Mouse (Mus musculus) limb, embryonic 12.5 days (tissue): ENCODE measurements around the gene Atg10. TPM values are rescaled to one million over a fixed set of nuclear protein-coding genes. Genes with fewer than 3 reads are reported as not detected.

Source experiments
- ATAC-seq: fragments of 200-750 bp; cut with Nextera tagmentation; 2 replicates; pipeline ENCODE4 v1.8.0; 2017; ENCODE audit warnings: low read depth, moderate TSS enrichment; ENCODE audit not compliant: insufficient number of reproducible peaks, insufficient read depth, low FRiP score, low TSS enrichment
- H3K27ac ChIP-seq: fragments of 300-500 bp; sonication (generic); 2 replicates; pipeline ENCODE4 v1.5.1; 2016; ENCODE audit warnings: mild to moderate bottlenecking, moderate library complexity
- H3K27me3 ChIP-seq: fragments of 300-500 bp; sonication (generic); 2 replicates; pipeline ENCODE4 v1.6.1; 2016; ENCODE audit warnings: mild to moderate bottlenecking, moderate library complexity
- H3K36me3 ChIP-seq: fragments of 300-500 bp; sonication (generic); 2 replicates; pipeline ENCODE4 v1.6.1; 2016; ENCODE audit warnings: mild to moderate bottlenecking, moderate library complexity
- H3K4me1 ChIP-seq: fragments of 300-500 bp; sonication (generic); replicated peaks from 2 replicates; pipeline ENCODE4 v1.6.1; 2016
- H3K4me2 ChIP-seq: fragments of 300-500 bp; sonication (generic); 2 replicates; pipeline ENCODE4 v1.6.1; 2016; ENCODE audit warnings: mild to moderate bottlenecking, moderate library complexity
- H3K4me3 ChIP-seq: fragments of 300-500 bp; sonication (generic); replicated peaks from 2 replicates; pipeline ENCODE4 v1.5.1; 2016; ENCODE audit warnings: mild to moderate bottlenecking
- H3K9ac ChIP-seq: fragments of 300-500 bp; sonication (generic); replicated peaks from 2 replicates; pipeline ENCODE4 v1.6.1; 2016; ENCODE audit warnings: mild to moderate bottlenecking, moderate library complexity
- H3K9me3 ChIP-seq: fragments of 300-500 bp; sonication (generic); 2 replicates; pipeline ENCODE4 v1.6.1; 2016; ENCODE audit warnings: mild to moderate bottlenecking, moderate library complexity
- WGBS: fragments of 180-500 bp; shearing (Covaris S2); methylation state at CpG from one replicate; pipeline ENCODE4 v1.1.7; 2016; 5-methylcytosine and 5-hydroxymethylcytosine counted together
- polyA plus RNA-seq: library from polyadenylated mRNA; unstranded; fragments of >200 nt; fragmentation: Nextera tagmentation; extraction: Ambion mirVana; gene quantifications from 2 replicates; pipeline ENCODE4 v1.2.1, GENCODE M21; 2016

The Atg10 gene
- polyA plus RNA-seq, 1 experiment from 2014 or later: 15.4 TPM

DNA sequence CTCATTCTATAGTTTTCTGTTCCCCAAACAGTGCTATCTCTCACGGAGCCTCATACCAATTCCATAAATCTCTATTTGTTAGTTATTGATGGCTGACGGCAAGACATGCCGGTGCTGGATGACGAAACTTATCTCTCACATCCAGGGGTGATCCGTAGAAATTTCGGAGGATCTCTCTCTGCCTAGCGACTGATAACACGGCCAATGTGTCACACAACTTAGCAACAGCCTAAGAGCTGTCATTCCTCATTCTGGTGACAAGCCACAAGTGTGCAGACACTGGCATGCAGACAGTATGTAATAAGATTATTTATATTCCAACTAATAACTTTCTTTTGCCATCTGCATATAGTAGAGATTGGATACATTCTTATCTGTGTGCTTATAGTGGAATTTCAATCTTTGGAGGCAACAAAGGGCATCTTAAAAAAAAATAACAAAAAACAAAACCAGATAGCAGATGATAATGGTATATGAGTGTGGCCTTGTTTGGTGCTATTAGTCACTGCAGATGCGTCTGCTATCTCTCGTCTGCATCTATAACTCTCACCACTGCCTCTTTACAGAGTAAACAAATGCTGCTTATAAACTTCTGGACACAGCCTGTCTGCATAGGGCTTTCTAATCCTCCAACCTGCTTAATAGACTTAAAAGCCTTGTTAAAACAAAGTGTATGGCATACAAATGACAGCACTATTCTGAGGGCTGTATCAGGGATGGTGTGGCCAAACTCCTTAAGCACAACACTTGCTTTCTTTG lies 253.3 kb downstream of the Atg10 start:
- no peak overlapping the region for H3K9ac ChIP-seq
- no peaks in the 10 kb centered on the region for H3K9me3 ChIP-seq
- H3K4me1 ChIP-seq: peaks cover 23% of the 10 kb centered on the region
- no peak overlapping the region for H3K4me2 ChIP-seq
- no peak overlapping the region for H3K4me3 ChIP-seq
- 81% methylated on average over 10 of the region's 10 CpGs for WGBS
- H3K27ac ChIP-seq: no peak overlapping the region
- H3K36me3 ChIP-seq: no peaks in the 10 kb centered on the region
- no peak for ATAC-seq
- no peaks in the 10 kb centered on the region for H3K27me3 ChIP-seq

DNA sequence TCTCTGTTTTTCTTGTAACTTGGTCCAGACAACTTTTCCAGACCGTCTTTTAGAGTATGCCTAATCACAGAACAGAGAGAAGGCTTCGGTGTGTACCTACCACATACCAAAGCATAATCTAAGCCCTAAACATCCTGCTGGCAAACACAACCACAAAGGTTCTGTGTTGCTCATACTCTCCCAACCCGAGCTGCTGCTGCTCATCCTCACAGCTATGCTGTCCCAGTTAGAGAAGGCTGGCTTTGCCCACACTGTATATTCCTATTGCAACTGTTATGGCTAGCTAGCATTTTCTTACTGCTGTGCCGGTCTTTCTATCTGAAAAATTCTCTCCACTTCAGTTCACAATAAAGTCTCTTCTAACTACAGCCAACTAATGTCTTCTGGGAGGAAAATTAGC lies 254.8 kb downstream of the Atg10 start:
- Histone ChIP-seq H3K4me1 (peaks cover 23% of the 10 kb centered on the region), H3K9ac (no peak overlapping the region), H3K27me3 (no peaks in the 10 kb centered on the region), H3K9me3 (no peaks in the 10 kb centered on the region), H3K4me2 (no peak overlapping the region), H3K4me3 (no peak overlapping the region), H3K27ac (no peak overlapping the region), H3K36me3 (no peaks in the 10 kb centered on the region)
- 80% methylated on average over 4 of the region's 4 CpGs for WGBS
- ATAC-seq: no peak

DNA sequence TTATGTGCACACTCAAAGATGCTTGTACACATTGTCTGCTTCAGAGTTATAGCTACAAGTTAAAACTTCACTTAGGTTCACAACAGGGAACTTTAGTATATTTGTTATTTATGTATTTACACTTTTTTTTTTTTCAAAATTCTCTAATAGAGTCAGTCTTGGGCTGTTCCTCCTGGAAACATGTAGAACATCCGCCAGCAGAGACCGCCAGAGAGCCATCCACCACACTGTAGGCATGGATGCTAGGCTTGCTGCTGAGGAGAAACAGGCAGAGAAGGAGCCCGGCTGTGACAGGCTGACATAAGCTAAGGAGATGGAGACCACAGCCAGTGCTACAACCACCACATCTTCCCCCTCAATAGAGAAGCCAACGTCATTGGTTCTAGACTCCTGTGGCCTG lies 256.3 kb downstream of the Atg10 start:
- Histone ChIP-seq H3K4me2 (no peak overlapping the region), H3K27ac (no peak overlapping the region), H3K9ac (no peak overlapping the region)

DNA sequence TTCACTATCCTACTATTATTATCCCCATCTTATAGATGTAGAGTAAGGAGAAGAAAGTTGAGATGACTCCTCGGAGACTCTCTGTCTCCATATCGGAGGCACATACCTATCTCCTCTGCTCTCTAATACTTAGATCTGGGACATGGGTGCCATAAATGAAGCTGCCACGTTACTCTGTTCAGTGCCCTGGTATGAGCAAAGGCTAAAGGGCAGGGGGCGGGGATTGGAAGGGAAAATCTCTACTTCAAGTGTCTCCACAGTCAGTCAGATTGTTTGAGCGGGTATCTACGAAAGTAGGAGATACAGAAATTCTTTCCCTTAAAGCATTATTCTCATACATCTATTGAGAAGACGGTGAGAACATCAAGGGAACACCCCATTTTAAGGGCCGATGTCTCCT lies 257.8 kb downstream of the Atg10 start:
- no peaks in the 10 kb centered on the region for H3K9me3 ChIP-seq
- no peak overlapping the region for H3K27ac ChIP-seq
- WGBS: 77% methylated on average over 8 of the region's 8 CpGs
- H3K36me3 ChIP-seq: no peaks in the 10 kb centered on the region
- no peak overlapping the region for H3K4me2 ChIP-seq
- peaks cover 15% of the 10 kb centered on the region for H3K4me1 ChIP-seq
- no peak overlapping the region for H3K9ac ChIP-seq
- no peak for ATAC-seq
- no peak overlapping the region for H3K4me3 ChIP-seq
- H3K27me3 ChIP-seq: no peaks in the 10 kb centered on the region

More for the DNA sequence above, 256.3 kb downstream of the Atg10 start:
- 8% methylated on average over 4 of the region's 4 CpGs for WGBS
- peaks cover 16% of the 10 kb centered on the region for H3K4me1 ChIP-seq
- H3K4me3 ChIP-seq: no peak overlapping the region
- no peaks in the 10 kb centered on the region for H3K36me3 ChIP-seq
- no peaks in the 10 kb centered on the region for H3K9me3 ChIP-seq
- peak; percentile 47; the same call in 1 of the 2 replicates for ATAC-seq
- no peaks in the 10 kb centered on the region for H3K27me3 ChIP-seq

DNA sequence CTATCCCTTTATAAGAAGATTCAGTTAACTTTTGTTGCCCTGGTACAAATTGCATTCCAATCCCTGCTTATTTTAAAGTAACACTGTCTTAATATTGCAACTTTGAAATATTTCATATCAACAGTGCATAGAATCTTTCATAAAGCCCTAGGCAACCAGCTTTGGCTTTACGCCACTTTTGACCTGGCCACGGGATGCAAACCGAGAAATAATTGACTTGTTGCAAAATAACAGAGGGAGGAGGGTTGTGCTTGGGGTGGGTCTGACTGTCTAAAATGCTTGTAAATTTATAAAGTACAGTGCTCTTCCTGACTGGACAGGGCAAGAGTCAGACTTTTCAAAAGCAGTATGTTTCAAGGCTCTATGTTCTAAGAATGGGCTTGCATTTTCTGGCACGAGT lies 259.3 kb downstream of the Atg10 start:
- Histone ChIP-seq H3K4me1 (peaks cover 10% of the 10 kb centered on the region), H3K4me2 (no peak overlapping the region), H3K4me3 (no peak overlapping the region), H3K27ac (no peak overlapping the region), H3K9ac (no peak overlapping the region), H3K9me3 (no peaks in the 10 kb centered on the region), H3K27me3 (no peaks in the 10 kb centered on the region), H3K36me3 (no peaks in the 10 kb centered on the region)
- 86% methylated on average over 4 of the region's 4 CpGs for WGBS
- no peak for ATAC-seq

DNA sequence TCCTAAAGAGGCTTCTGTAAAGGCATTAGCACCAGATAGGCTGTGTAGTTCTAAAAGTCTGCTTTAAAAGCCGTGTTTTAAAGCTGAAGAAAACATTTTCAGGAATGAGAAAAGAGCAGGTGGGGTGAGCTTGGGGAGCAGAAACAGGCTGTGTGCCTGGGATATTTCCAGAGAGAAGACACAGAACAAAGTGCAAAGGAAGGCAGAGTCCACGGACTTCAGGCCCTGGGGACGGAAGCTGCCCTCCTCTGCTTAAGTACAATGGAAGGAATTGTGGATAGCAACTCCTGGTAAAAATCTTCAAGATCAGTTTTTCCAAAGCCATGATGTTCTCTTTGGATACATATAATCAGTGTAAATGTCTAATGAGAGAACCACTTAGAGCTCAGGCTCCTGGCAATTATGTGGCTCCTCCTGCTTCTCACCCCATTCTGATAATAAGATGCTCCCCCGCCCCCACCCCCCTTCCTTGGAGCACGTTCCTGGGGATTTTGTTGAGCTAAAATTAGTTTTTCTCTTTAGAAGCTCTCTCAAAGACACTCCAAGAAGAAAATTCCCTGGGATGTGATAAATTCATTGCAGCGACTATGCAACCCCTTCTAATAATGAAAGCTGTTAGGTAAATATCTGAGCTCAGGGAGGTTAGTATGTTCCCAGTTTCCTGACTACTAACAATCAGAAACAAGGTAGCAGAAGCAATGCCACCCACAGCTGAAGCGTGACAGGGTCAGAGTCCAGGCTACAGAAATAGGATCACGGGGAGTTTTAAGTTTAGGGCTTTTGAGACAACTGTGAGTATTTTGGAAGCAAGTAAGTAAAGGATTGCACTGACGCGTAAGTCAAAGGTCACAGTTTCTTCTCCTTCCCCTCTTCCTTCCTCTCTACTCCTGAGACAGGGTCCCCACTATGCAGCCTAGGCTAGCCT lies 260.7 kb downstream of the Atg10 start:
- WGBS: 67% methylated on average over 10 of the region's 10 CpGs

DNA sequence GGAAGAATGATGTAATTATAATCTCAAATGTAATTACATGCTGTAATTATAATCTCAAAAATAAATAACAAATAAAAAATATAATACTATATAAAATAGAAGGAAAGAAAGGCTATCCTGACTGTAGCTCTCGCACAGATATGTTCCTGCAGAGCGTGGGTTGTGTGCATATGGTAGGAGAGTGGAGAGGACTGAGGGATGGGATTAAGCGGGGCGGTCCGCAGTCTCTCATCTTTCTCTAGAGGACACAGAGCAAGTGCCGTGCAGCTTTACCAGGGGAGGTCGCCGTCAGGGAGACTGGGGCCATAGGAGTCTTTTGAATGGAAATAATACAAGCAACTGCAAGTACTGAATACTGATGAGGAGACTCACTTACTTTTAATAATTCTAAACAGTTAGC lies 263.2 kb downstream of the Atg10 start:
- no peak for ATAC-seq
- Histone ChIP-seq H3K4me1 (no peaks in the 10 kb centered on the region), H3K36me3 (no peaks in the 10 kb centered on the region), H3K4me3 (no peak overlapping the region), H3K9me3 (no peaks in the 10 kb centered on the region), H3K27ac (no peak overlapping the region), H3K4me2 (no peak overlapping the region), H3K9ac (no peak overlapping the region), H3K27me3 (no peaks in the 10 kb centered on the region)
- 97% methylated on average over 8 of the region's 8 CpGs for WGBS

More for the DNA sequence above, 260.7 kb downstream of the Atg10 start:
- no peak overlapping the region for H3K9ac ChIP-seq
- H3K4me3 ChIP-seq: no peak overlapping the region
- no peak for ATAC-seq
- H3K27ac ChIP-seq: no peak overlapping the region
- H3K27me3 ChIP-seq: no peaks in the 10 kb centered on the region
- peaks cover 4% of the 10 kb centered on the region for H3K4me1 ChIP-seq
- H3K9me3 ChIP-seq: no peaks in the 10 kb centered on the region
- no peak overlapping the region for H3K4me2 ChIP-seq
- no peaks in the 10 kb centered on the region for H3K36me3 ChIP-seq

DNA sequence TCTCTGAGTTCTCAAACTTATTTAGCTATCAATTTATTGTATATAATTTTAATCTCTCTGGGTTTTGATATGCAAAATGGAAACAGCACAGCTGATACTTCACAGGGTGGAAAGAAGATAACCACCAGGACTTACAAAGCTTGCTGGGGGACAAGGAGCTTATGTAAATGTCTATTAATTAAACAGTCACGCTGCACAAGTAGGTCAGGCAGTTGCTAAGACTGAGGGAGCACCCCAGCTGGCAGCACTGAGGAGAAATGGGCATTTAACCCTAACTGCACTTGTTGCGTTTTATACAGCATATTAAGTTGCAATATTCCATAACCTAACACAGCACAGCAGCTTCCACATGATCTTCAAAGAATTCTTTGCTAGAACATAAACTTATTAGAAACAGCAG lies 264.9 kb downstream of the Atg10 start:
- Histone ChIP-seq H3K27me3 (no peaks in the 10 kb centered on the region), H3K27ac (no peak overlapping the region), H3K4me3 (no peak overlapping the region), H3K4me2 (no peak overlapping the region), H3K4me1 (no peaks in the 10 kb centered on the region), H3K9me3 (no peaks in the 10 kb centered on the region), H3K9ac (no peak overlapping the region), H3K36me3 (no peaks in the 10 kb centered on the region)
- ATAC-seq: no peak
- WGBS: 34% methylated on average over 2 of the region's 2 CpGs

DNA sequence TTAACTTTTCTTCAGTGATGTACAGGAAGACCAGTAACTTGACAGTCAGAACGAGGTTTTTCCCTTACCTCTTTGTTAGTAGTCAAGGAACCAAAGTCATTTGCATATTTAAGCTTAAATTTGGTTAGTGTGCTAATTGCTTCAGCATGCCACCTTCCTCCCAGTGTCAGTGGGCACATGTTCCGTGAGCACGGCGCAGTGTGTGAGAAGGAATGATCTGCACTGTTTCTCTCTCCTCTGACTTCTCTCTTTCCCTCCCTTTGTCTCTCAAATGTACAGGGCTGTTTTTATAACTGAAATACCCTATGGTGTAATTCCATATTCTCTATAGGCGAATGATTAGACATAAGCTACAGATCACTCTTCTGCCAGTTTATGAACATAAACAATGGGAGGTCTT lies 284.2 kb downstream of the Atg10 start:
- 88% methylated on average over 5 of the region's 5 CpGs for WGBS
- ATAC-seq: no peak
- H3K4me3 ChIP-seq: no peak overlapping the region

DNA sequence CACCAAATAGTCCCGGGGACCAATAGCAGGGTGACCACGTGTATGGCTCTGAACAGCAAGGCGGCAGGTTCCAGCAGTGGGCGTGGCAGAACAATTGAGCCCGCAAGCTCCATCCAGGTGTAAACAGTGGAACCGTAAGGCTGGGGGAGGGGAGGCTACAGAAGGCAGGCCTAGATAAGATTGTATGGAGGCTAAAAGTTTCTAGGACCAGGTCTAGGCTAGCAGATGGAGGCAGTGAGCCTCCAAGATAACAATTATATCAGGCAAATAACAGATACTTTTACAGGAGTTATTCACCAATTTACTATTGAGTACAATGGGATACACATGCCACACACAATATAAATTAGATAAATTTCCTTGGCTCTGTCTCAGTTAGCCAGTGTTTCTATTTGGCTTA lies 284.6 kb downstream of the Atg10 start:
- Histone ChIP-seq H3K9ac (no peak overlapping the region), H3K4me3 (no peak overlapping the region), H3K27me3 (no peaks in the 10 kb centered on the region), H3K4me1 (0 out of 2 replicates have a peak, but pooled peaks cover 3% of the 10 kb centered on the region), H3K36me3 (no peaks in the 10 kb centered on the region), H3K27ac (no peak overlapping the region), H3K9me3 (no peaks in the 10 kb centered on the region), H3K4me2 (no peak overlapping the region)
- 50% methylated on average over 6 of the region's 6 CpGs for whole genome bisulfite sequencing
- ATAC-seq: no peak

More for the DNA sequence above, 284.2 kb downstream of the Atg10 start:
- Histone ChIP-seq H3K27me3 (no peaks in the 10 kb centered on the region), H3K9ac (no peak overlapping the region), H3K27ac (no peak overlapping the region), H3K9me3 (no peaks in the 10 kb centered on the region), H3K4me2 (no peak overlapping the region), H3K36me3 (no peaks in the 10 kb centered on the region), H3K4me1 (0 out of 2 replicates have a peak, but pooled peaks cover 3% of the 10 kb centered on the region)

DNA sequence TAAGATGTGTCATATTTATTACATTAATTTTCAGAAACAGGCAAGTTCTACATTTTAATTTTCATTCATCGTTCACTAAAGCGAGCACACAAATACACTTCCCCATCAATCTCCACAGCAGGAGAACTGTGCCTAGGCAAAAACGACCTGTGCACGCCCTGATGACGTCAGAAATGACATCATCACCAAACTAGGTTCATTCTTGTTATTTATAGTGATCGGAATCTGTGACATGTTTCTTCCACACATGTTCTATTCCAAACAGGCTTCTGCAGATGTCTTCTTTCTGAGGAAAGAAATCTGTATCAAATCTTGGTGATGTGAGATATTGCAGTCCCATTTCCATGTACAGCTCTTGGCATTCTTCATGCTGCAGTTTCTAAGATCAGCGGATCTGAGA lies 287.9 kb downstream of the Atg10 start:
- no peak overlapping the region for H3K9ac ChIP-seq
- H3K27ac ChIP-seq: no peak overlapping the region
- 81% methylated on average over 7 of the region's 7 CpGs for WGBS
- H3K27me3 ChIP-seq: no peaks in the 10 kb centered on the region
- 0 out of 2 replicates have a peak, but pooled peaks cover 3% of the 10 kb centered on the region for H3K4me1 ChIP-seq
- no peaks in the 10 kb centered on the region for H3K9me3 ChIP-seq
- H3K4me2 ChIP-seq: no peak overlapping the region
- ATAC-seq: no peak
- H3K36me3 ChIP-seq: no peaks in the 10 kb centered on the region
- H3K4me3 ChIP-seq: no peak overlapping the region
